Mouse (Mus musculus) erythroblast, adult 5-6 weeks (primary cell): ENCODE data around the gene Pde1a. TPM values are rescaled to one million over a fixed set of nuclear protein-coding genes. Genes with fewer than 3 reads are reported as not detected.
"Not testable (repeated sequence)": the region's sequence is repeated elsewhere in the genome, so short reads cannot be mapped to it uniquely, and the experiment has no call there.

Experiments used
- ATAC-seq: replicated peaks from 2 replicates; pipeline ENCODE4 v1.8.0; 2016; ENCODE audit warnings: moderate number of reproducible peaks, mild to moderate bottlenecking, moderate TSS enrichment, inconsistent platforms; ENCODE audit not compliant: poor library complexity, low FRiP score, severe bottlenecking
- total RNA-seq, 2 experiments: library from RNA; stranded (forward) in 1 of 2; stranded (reverse) in 1 of 2; fragments of 150-400 nt in 1 of 2; fragments of 200-764, 138-1000 nt in 1 of 2; gene quantifications; 2 replicates each; pipeline versions ENCODE4 v1.2.3 to v1.2.4; 2015 to 2017; ENCODE audit warnings: low replicate concordance in 2 of 2

Pde1a gene
- total RNA-seq, 2 experiments from 2014 or later, result not detected

DNA sequence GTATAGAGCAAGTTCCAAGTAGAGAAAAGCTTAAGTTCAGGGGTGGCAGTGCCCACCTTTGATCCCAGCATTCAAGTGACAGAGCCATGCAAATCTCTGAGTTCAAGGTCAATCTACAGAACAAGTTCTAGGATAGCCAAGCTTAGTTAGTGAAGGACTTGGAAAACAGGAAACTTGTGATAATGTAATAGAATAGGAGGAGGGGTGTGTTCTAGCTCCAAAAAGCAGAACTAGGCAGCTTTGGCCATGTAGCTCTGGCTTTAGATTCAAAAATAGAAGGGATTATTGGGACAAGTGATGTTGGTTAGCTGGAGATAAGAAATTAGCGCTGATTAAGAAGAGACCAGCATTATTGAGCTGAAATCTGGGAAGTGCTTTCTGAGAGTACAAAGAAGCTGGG, 272.4 kb downstream of the Pde1a start:
- ATAC-seq, result no peak

- not testable (repeated sequence) for ATAC-seq
These were observed 281.9 kb downstream of the Pde1a start for GRCm38 (mm10) chr2:79847396-79847795.

DNA sequence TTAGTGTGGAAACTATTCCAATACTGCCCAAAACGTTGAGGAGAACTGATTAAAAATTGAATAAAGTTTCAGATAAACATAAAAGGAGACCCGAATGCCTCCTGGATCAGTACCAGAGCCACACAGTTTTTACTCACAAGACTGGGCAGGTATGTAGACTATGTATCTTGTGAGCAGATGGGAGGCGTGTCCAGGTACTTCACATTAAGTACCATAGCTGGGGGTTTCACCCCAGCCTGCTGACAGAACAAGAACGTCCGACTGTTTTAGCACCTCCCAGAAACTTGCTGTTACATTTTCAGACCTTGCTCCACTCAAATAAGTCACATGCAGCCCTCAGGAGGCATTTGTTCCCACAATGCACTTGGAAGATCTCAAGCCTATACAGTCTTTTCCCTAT, 289.7 kb downstream of the Pde1a start:
- ATAC-seq, result no peak

DNA sequence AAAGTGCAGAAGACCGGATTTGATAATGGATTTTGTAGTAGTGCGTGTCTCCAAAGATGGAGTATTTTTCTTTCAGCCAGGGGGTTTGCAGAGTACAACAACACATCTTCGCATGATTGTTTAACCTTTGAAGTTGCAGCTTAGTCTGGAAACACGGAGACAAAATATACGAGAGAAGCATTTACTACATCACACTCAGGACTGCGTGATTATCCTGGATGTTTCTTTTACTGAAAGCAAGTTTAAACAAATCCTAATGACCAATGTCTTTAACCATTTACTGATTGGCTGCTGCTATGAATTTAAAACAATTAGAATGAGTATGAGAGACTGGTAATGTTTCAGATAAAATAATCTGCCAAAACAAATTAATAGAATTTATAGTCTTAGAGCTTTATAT, 290.2 kb downstream of the Pde1a start:
- ATAC-seq, result no peak

DNA sequence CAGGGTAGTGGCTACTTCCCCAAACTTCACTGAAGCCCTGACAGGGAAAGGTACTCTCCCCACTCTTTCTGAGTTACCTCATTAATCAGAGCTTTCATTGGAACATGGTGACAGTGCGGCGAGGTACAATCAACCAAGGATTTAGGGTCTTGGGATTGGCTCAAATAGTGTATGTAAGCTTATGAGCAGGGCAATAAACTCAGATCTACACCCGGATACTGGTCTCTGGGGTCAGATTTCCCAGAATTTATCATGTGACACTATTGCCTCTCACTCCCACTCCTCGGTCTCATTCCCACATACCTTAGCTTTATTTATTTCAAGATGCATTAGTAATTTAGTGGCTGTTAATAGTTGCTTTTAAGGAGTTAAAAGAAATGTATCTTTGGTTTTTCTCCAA, 303.4 kb downstream of the Pde1a start:
- no peak for ATAC-seq

DNA sequence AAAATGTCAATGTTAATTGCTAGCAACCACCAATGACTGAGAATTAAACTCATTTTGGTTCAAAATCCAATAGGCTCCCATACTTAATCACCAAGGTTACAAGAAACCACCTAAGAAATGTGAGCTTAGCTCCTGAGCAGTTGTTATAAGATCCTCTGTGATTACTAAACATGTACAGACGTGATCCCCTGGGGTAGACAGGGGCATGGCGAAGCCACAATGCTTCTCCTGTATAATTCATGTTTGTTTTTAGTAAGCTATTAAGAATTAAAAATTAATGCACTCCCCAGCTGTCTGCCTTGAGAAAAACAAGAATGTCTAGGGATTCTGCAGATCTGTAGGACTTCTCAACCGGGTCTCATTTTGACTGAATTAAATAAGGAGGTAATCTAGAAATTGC, 309.7 kb downstream of the Pde1a start:
- ATAC-seq, result no peak

DNA sequence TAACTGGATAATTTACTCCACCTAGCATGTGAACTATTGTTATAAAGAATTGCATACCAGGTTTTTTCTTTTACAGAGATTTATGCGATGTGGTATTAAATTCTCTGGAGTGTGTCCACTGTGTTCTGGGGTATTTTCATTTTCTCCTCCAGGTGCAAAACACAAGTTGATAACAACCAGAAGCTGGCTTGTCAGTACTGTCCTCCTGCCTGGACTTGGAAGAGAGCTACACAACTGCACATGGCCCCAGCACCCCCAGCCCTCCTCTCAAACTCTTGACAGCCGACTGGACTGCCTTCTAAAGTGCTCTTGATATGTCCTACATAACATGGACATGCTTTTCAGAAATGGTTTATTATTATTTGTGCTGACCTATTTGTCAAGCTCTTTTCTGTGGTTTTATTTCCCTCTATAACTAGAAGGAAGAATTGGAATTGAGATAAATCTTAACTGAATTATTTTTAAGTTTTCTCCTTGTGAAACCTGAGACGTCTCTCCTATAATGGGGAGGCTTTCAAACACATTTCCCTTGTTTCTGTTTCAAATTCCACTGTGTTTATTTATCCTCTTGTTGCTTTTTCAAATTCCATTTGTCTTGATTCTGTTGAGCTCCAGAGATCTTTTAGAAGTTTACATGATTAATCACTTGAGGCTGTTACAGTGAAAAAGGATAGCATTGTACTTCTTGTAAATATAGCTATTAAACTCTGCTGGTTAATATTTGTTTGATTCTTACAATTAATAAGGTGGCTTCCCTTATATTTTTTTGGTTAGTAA, 313.4 kb downstream of the Pde1a start:
- ATAC-seq, result no peak

GRCm38 (mm10) chr2:79798627-79799026, 330.6 kb downstream of the Pde1a start:
- no peak for ATAC-seq

GRCm38 (mm10) chr2:79797444-79797843, 331.8 kb downstream of the Pde1a start:
- ATAC-seq, result no peak

- no peak for ATAC-seq
These were observed 336.1 kb downstream of the Pde1a start for GRCm38 (mm10) chr2:79793186-79793585.

DNA sequence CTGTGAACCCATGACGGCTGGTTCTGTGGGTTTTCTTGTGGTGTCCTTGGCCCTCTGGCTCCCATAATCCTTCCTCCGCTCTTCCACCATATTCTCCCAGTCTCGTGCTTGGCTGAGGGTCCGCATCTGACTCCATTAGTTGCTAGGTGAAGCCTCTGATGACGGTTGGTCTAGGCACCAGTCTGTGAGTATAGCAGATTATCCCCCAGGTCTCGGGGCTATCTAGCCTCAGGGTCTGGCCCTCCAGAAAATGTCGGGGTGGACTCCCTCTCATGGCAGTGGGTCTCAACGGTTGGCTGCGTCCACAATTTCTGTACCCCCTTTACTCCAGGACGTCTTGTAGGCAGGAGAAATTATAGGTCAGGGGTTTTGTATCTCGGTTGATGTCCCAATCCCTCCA, 342.8 kb downstream of the Pde1a start:
- no peak for ATAC-seq

- ATAC-seq, result no peak
These were observed 343.6 kb downstream of the Pde1a start for GRCm38 (mm10) chr2:79785541-79786134.

Other genes with a start within 250 kb of the Pde1a start
- not detected in 2 replicates for gene Prdx6b, start 163.0 kb upstream of the Pde1a start, total RNA-seq (2015; ENCODE audit: low replicate concordance)
- gene Prdx6b, start 163.0 kb upstream of the Pde1a start, total RNA-seq (2017; ENCODE audit: low replicate concordance), result not detected in 2 replicates
- 44.0 and 54.5 TPM in 2 replicates for gene Dnajc10, start 186.0 kb upstream of the Pde1a start, total RNA-seq (2015; ENCODE audit: low replicate concordance)
- gene Dnajc10, start 186.0 kb upstream of the Pde1a start, total RNA-seq (2017; ENCODE audit: low replicate concordance), result 60.6 and 110 TPM in 2 replicates